Mouse (Mus musculus) ES-E14 (cell line): ENCODE results near the gene Ncoa5. TPM values are rescaled to one million over a fixed set of nuclear protein-coding genes. Genes with fewer than 3 reads are reported as not detected.

Experiments
- DNase-seq: peaks from one replicate; pipeline ENCODE4 v3.0.0-alpha.2; 2013; ENCODE audit warnings: low read depth, low spot score
- H3K27ac ChIP-seq: 2 replicates; pipeline ENCODE4 v1.5.1; 2012; ENCODE audit warnings: low read depth, mild to moderate bottlenecking, low read length, moderate library complexity, mixed read lengths; ENCODE audit not compliant: poor library complexity, insufficient read depth, severe bottlenecking
- H3K36me3 ChIP-seq: 2 replicates; pipeline ENCODE4 v1.6.1; 2012; ENCODE audit warnings: mild to moderate bottlenecking, low read length, moderate library complexity, mixed read lengths; ENCODE audit not compliant: control insufficient read depth, poor library complexity, insufficient read depth, severe bottlenecking
- H3K4me1 ChIP-seq, 2 experiments: fragments of 150-350 bp in 1 of 2; sonication (generic) in 1 of 2; 2 replicates each; pipeline ENCODE4 v1.6.1; 2012; ENCODE audit warnings: low read length in 2 of 2, mild to moderate bottlenecking in 1 of 2, mixed read lengths in 1 of 2; ENCODE audit not compliant: control insufficient read depth in 2 of 2, insufficient read depth in 2 of 2, poor library complexity in 1 of 2
- H3K4me3 ChIP-seq, 2 experiments: fragments of 150-350 bp in 1 of 2; sonication (generic) in 1 of 2; 2 replicates each; pipeline ENCODE4 v1.5.1; 2012; ENCODE audit warnings: low read length in 2 of 2, low read depth in 1 of 2, mild to moderate bottlenecking in 1 of 2, mixed read lengths in 1 of 2; ENCODE audit not compliant: insufficient read depth in 1 of 2, poor library complexity in 1 of 2, severe bottlenecking in 1 of 2
- H3K9ac ChIP-seq: 2 replicates; pipeline ENCODE4 v1.6.1; 2012; ENCODE audit warnings: low read depth, mild to moderate bottlenecking, low read length, mixed read lengths; ENCODE audit not compliant: poor library complexity, insufficient read depth, severe bottlenecking
- H3K9me3 ChIP-seq: fragments of 150-350 bp; sonication (generic); 2 replicates; pipeline ENCODE4 v1.6.1; 2012; ENCODE audit warnings: low read depth, mild to moderate bottlenecking, low read length; ENCODE audit not compliant: control insufficient read depth, insufficient read depth
- CHD2 ChIP-seq: IDR thresholded peaks from 2 replicates; pipeline ENCODE4 v1.6.1; 2014; ENCODE audit warnings: mild to moderate bottlenecking, low read depth, low read length, inconsistent platforms
- HCFC1 ChIP-seq: IDR thresholded peaks from 2 replicates; pipeline ENCODE4 v1.6.1; 2012; ENCODE audit warnings: low read length, inconsistent platforms, borderline replicate concordance; ENCODE audit not compliant: insufficient read depth
- MAFK ChIP-seq: IDR thresholded peaks from 2 replicates; pipeline ENCODE4 v1.6.1; 2014; ENCODE audit warnings: mild to moderate bottlenecking, low read depth, low read length, inconsistent platforms; ENCODE audit not compliant: insufficient read depth
- ZC3H11A ChIP-seq: IDR thresholded peaks from 2 replicates; pipeline ENCODE4 v1.6.1; 2012; ENCODE audit warnings: low read depth, mild to moderate bottlenecking, inconsistent platforms, low read length, borderline replicate concordance
- ZNF384 ChIP-seq: IDR thresholded peaks from 2 replicates; pipeline ENCODE4 v1.6.1; 2012; ENCODE audit warnings: low read depth, low read length, inconsistent platforms
- in situ Hi-C, 2 experiments: fragments of 600-800 bp; cut with MboI; formaldehyde crosslinking; loops; one replicate each; pipeline ENCODE4 v1.15.1; 2025; ENCODE audit warnings: low sequenced_read_pairs in 2 of 2, inconsistent platforms in 1 of 2; ENCODE audit not compliant: unreplicated experiment in 2 of 2
- total RNA-seq: library from RNA; depleted of rRNA; stranded (reverse); fragments of 300-350 nt; gene quantifications from 2 replicates; pipeline ENCODE4 v1.2.3, GENCODE M21; 2012

Gene Ncoa5
- total RNA-seq, 1 experiment, result 26.0 TPM

- Histone ChIP-seq H3K4me3 (no peak overlapping the region), H3K36me3 (peaks cover 56% of the 10 kb centered on the region), H3K4me1 (no peaks in the 10 kb centered on the region), H3K27ac (no peak overlapping the region), H3K9me3 (no peaks in the 10 kb centered on the region), H3K9ac (no peak overlapping the region)
- TF ChIP-seq ZNF384 (no peak), MAFK (no peak), HCFC1 (no peak), ZC3H11A (no peak), CHD2 (no peak)
- no peak for DNase-seq
- in situ Hi-C loops, result no loop called here
Measured at GRCm38 (mm10) chr2:165004237-165004636, 30.4 kb downstream of the Ncoa5 start.

GRCm38 (mm10) chr2:165003108-165003507 is 31.6 kb downstream of the Ncoa5 start:
- Histone ChIP-seq H3K36me3 (peaks cover 46% of the 10 kb centered on the region), H3K4me3 (no peak overlapping the region), H3K9me3 (no peaks in the 10 kb centered on the region), H3K4me1 (no peaks in the 10 kb centered on the region), H3K9ac (no peak overlapping the region), H3K27ac (no peak overlapping the region)
- no peak for DNase-seq
- in situ Hi-C loops, result no loop called here
- TF ChIP-seq CHD2, result no peak
- no peak for TF ChIP-seq ZC3H11A
- TF ChIP-seq ZNF384, result no peak
- no peak for TF ChIP-seq HCFC1
- TF ChIP-seq MAFK, result no peak

GRCm38 (mm10) chr2:165001958-165002357 is 32.7 kb downstream of the Ncoa5 start:
- H3K27ac ChIP-seq, result no peak overlapping the region
- peak overlapping the region in 1 of 2 experiments; percentile 23; a peak in 1 of 4 replicates for H3K4me3 ChIP-seq
- DNase-seq, result no peak
- no peaks in the 10 kb centered on the region for H3K4me1 ChIP-seq
- no peak overlapping the region for H3K9ac ChIP-seq
- peaks cover 43% of the 10 kb centered on the region for H3K36me3 ChIP-seq
- in situ Hi-C loops, result no loop called here
- H3K9me3 ChIP-seq, result no peaks in the 10 kb centered on the region
- no peak for TF ChIP-seq MAFK
- no peak for TF ChIP-seq ZC3H11A
- TF ChIP-seq CHD2, result no peak
- TF ChIP-seq HCFC1, result no peak
- TF ChIP-seq ZNF384, result no peak

GRCm38 (mm10) chr2:164997721-164998428 is 36.8 kb downstream of the Ncoa5 start:
- in situ Hi-C loops, result no loop called here
- Histone ChIP-seq H3K36me3 (peaks cover 20% of the 10 kb centered on the region), H3K9me3 (no peaks in the 10 kb centered on the region), H3K27ac (no peak overlapping the region), H3K4me3 (peak overlapping the region; percentile 62 to 63), H3K4me1 (peaks cover 0 to 6% of the 10 kb centered on the region in 2 experiments; a peak in 1 of 4 replicates), H3K9ac (peak overlapping the region; percentile 35)
- TF ChIP-seq CHD2 (no peak), HCFC1 (no peak), MAFK (no peak), ZC3H11A (no peak), ZNF384 (no peak)
- no peak for DNase-seq
